Mouse (Mus musculus) stomach, embryonic 16.5 days (tissue): ENCODE data around the gene Plekhh3. TPM values are rescaled to one million over a fixed set of nuclear protein-coding genes. Genes with fewer than 3 reads are reported as not detected.
"Not testable (repeated sequence)": the region's sequence is repeated elsewhere in the genome, so short reads cannot be mapped to it uniquely, and the experiment has no call there.

Experiments
- ATAC-seq: fragments of 200-750 bp; cut with Nextera tagmentation; 2 replicates; pipeline ENCODE4 v1.8.0; 2017; ENCODE audit warnings: moderate number of reproducible peaks, moderate TSS enrichment; ENCODE audit not compliant: insufficient read depth, low FRiP score
- H3K27ac ChIP-seq: fragments of 300-500 bp; sonication (generic); 2 replicates; pipeline ENCODE4 v1.5.1; 2014; ENCODE audit warnings: low read length
- H3K27me3 ChIP-seq: fragments of 300-500 bp; sonication (generic); 2 replicates; pipeline ENCODE4 v1.6.1; 2014; ENCODE audit warnings: low read length, control low read depth, mixed read lengths; ENCODE audit not compliant: control insufficient read depth, insufficient read depth
- H3K36me3 ChIP-seq: fragments of 300-500 bp; sonication (generic); 2 replicates; pipeline ENCODE4 v1.6.1; 2014; ENCODE audit warnings: low read length; ENCODE audit not compliant: control insufficient read depth, insufficient read depth
- H3K4me1 ChIP-seq: fragments of 300-500 bp; sonication (generic); 2 replicates; pipeline ENCODE4 v1.6.1; 2014; ENCODE audit warnings: low read length, control low read depth, mixed read lengths; ENCODE audit not compliant: control insufficient read depth, insufficient read depth
- H3K4me2 ChIP-seq: fragments of 300-500 bp; sonication (generic); 2 replicates; pipeline ENCODE4 v1.6.1; 2014; ENCODE audit warnings: low read depth, low read length, mixed read lengths
- H3K4me3 ChIP-seq: fragments of 300-500 bp; sonication (generic); replicated peaks from 2 replicates; pipeline ENCODE4 v1.5.1; 2014; ENCODE audit warnings: mild to moderate bottlenecking, low read length
- H3K9ac ChIP-seq: fragments of 300-500 bp; sonication (generic); 2 replicates; pipeline ENCODE4 v1.6.1; 2014; ENCODE audit warnings: low read length
- H3K9me3 ChIP-seq: fragments of 300-500 bp; sonication (generic); replicated peaks from 2 replicates; pipeline ENCODE4 v1.6.1; 2016; ENCODE audit warnings: low read length, control low read depth; ENCODE audit not compliant: control insufficient read depth
- WGBS: fragments of 180-500 bp; shearing (Covaris S2); extraction: QIAGEN DNeasy Blood & Tissue Kit; methylation state at CpG from one replicate; pipeline ENCODE4 v1.1.7; 2014; 5-methylcytosine and 5-hydroxymethylcytosine counted together
- microRNA-seq: library from miRNA; unstranded; fragments of <30 nt; microRNA quantifications from one replicate; pipeline ENCODE4, GENCODE M21; 2016
- polyA plus RNA-seq: library from polyadenylated mRNA; unstranded; fragments of >200 nt; fragmentation: Nextera tagmentation; extraction: Ambion mirVana; gene quantifications from 2 replicates; pipeline ENCODE4 v1.2.1, GENCODE M21; 2015

Gene Plekhh3
- polyA plus RNA-seq, 1 experiment from 2014 or later, result 18.7 TPM

DNA sequence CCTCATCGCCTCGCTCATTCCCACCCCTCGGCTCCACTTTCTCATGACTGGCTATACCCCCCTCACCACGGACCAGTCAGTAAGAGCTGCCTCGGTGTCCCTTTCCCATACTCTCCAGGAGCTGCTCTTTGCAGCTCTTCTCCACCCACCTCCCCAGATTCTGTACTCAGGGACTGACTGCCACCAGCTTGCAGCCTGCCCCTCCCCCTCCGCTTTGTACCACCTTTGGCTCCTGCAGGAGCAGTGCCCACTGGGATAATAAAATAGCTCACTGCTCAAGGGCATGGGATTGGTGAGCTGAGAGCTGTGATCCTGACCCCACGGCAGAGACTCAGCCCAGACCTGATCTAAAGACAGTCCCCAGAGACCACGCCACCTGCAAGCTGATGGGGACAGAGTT is 46.7 kb downstream of the Plekhh3 start:
- H3K9me3 ChIP-seq, H3K4me1 ChIP-seq, H3K27me3 ChIP-seq, H3K4me3 ChIP-seq, ATAC-seq, H3K4me2 ChIP-seq, H3K9ac ChIP-seq, H3K27ac ChIP-seq: not testable (repeated sequence)
- peaks cover 13% of the 10 kb centered on the region for H3K36me3 ChIP-seq
- WGBS, result 90% methylated on average over 8 of the region's 8 CpGs

DNA sequence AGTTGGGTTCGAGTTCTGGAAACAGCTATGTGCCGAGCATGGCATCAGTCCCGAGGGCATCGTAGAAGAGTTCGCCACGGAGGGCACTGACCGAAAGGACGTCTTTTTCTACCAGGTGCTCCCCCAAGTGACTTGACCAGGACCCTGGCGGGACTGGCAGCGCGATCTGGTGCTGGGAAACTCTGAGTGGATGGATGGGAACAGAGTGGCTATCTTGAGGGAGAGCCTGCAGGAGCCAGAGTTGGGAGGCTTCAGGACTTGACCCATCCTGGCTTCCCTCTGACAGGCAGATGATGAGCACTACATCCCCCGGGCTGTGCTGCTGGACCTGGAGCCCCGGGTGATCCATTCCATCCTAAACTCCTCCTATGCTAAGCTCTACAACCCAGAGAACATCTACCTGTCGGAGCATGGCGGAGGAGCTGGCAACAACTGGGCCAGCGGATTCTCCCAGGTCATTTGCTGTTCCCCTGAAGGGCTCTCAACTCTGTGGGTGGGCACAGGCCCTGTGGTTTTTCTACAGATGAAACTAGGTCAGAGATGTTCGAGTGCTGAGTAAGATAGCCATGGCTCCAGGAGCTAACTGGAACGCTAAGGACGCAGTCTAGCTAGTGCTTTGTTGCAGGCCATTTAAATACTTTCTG is 50.5 kb downstream of the Plekhh3 start:
- Histone ChIP-seq H3K27ac (peak overlapping the region; percentile 92), H3K27me3 (no peaks in the 10 kb centered on the region), H3K36me3 (0 out of 2 replicates have a peak, but pooled peaks cover under 1% of the 10 kb centered on the region), H3K4me3 (peak overlapping the region; percentile 93), H3K9ac (peak overlapping the region; percentile 86), H3K9me3 (no peaks in the 10 kb centered on the region), H3K4me1 (peaks cover 18% of the 10 kb centered on the region), H3K4me2 (peak overlapping the region; percentile 96)
- 17% methylated on average over 19 of the region's 19 CpGs for WGBS
- no peak for ATAC-seq

DNA sequence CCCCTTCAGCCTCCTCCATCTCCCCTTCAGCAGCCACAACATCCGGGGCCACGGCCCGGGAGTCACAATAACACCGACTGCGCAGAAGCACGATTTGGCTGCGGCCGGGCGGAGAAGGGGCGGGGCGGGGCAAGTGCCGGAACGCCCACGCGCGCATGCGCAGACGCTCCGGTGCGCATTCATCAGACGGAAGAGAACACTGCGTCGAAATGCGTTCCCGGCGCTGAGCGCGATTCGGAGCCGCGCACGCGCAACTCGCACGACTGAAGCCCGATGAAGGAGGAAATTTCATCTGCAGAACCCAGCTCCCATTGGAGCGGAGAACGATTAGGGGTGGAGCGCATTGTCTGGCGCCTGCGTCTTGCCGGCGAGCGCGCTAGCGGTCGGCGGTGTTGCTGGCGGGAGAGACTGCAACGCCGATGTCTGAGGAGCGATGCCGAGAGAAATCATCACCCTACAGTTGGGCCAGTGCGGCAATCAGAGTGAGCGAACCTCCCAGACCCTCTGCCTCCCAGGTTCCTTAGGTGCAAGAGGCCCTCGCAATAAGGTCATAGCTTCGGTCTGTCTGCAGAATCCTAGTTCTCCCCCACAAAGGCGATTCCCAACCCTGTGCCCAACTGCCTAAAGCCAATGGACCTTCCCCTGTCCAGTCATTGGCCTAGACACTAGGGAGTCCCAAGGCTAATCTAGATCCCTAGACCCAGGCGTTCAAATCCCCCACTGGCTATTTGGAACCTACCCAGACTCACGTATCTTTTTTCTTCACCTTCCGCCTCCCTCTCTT is 51.2 kb downstream of the Plekhh3 start, which contains the start of the genes Retreg3 and Tubg1:
Gene Retreg3, minus strand, starts transcription at position 133 of the 784 bp plus-strand sequence.
Gene Tubg1, plus strand, starts transcription at position 178 of the 784 bp plus-strand sequence.
- H3K36me3 ChIP-seq, result no peaks in the 10 kb centered on the region
- H3K4me2 ChIP-seq, result peak within 1 kb of the TSS; percentile 96
- WGBS, result under 1% methylated on average over 61 of the region's 61 CpGs
- H3K27ac ChIP-seq, result peak within 1 kb of the TSS; percentile 92
- H3K4me3 ChIP-seq, result peak within 1 kb of the TSS; percentile 93
- peak within 1 kb of the TSS; percentile 93 for H3K9ac ChIP-seq
- peak; percentile 97 for ATAC-seq
- peaks cover 18% of the 10 kb centered on the region for H3K4me1 ChIP-seq
- H3K9me3 ChIP-seq, result no peaks in the 10 kb centered on the region
- no peaks in the 10 kb centered on the region for H3K27me3 ChIP-seq

DNA sequence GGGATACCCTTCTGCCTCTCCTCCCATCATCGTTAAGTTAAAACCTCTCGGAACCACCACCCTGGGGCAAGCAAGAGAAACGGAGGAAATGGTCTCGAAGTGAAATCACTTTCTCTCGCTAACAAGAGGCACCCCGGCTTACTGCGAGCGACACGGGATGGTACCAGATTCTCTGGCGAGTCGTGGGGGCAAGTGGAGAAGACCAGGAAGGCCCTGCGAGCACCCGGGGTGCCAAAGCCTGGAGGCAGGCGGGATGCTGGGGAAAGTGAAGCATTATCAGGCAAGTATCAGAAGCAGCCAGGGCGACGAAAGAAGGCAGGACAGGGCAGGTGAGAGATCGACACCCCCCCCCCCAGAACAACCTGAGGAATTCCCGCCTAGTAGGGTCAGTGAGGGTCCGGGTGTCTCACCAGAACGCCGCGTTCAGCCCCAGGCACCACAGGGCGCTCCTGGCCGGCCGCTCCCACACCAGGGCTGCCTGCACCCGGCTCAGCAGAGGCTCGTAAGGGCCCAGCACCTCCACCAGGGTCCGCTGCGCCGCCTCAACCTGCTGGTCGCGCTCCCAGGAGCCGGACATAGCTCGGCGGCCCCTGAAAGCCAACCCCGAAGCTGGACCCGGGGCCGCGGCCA is 51.9 kb downstream of the Plekhh3 start:
- Histone ChIP-seq H3K4me1 (peaks cover 18% of the 10 kb centered on the region), H3K9me3 (no peaks in the 10 kb centered on the region), H3K36me3 (no peaks in the 10 kb centered on the region), H3K4me3 (peak overlapping the region; percentile 93), H3K9ac (peak overlapping the region; percentile 93), H3K27ac (peak overlapping the region; percentile 85), H3K4me2 (peak overlapping the region; percentile 74), H3K27me3 (no peaks in the 10 kb centered on the region)
- WGBS, result under 1% methylated on average over 37 of the region's 39 CpGs
- peak; percentile 74 for ATAC-seq

DNA sequence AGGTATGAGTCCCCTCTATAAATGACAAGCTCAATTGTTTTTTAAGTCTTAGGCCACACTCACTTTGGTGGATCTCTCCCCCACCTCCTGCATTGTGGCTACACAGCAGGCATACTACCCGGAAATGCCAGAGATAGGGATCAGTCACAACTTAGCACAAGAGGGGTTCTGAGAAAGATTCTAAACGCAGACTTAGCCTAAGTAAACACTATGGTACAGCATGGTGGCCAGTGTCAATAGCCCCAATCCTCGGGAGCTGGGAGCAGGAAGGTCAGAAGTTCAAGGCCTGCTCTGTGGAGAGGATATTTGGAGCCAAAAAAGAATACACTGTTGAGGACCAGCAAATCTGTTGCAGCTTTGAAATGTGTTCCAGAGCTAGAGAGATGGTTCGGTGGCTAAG is 53.0 kb downstream of the Plekhh3 start:
- no peaks in the 10 kb centered on the region for H3K27me3 ChIP-seq
- WGBS, result 23% methylated on average over 4 of the region's 4 CpGs
- no peak for ATAC-seq
- H3K9me3 ChIP-seq, result no peaks in the 10 kb centered on the region
- peaks cover 18% of the 10 kb centered on the region for H3K4me1 ChIP-seq
- no peaks in the 10 kb centered on the region for H3K36me3 ChIP-seq
- peak overlapping the region; percentile 93 for H3K4me3 ChIP-seq
- H3K27ac ChIP-seq, result no peak overlapping the region
- H3K9ac ChIP-seq, result peak overlapping the region; percentile 93
- peak overlapping the region; percentile 74 for H3K4me2 ChIP-seq

DNA sequence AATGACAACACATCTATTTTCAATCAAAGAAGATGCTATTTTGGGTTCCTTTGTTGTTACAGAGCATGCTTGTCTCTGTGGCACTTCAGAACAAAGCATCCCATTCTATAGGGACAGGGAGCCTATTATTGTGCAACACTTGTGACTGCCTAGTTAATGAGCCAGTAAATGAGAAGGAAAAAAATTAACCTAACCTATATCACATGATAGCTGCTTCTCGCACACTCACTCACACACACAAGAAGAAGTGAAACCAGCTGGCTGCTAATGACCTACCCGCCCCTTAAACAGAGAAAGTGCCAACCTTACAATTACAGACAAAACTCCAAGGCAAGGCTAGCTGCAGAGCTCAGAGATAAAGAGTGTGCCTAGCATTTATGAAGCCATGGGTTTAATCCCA is 55.6 kb downstream of the Plekhh3 start:
- no peaks in the 10 kb centered on the region for H3K9me3 ChIP-seq
- no peak overlapping the region for H3K9ac ChIP-seq
- H3K4me2 ChIP-seq, result no peak overlapping the region
- no peaks in the 10 kb centered on the region for H3K27me3 ChIP-seq
- no peaks in the 10 kb centered on the region for H3K36me3 ChIP-seq
- no peak for ATAC-seq
- peaks cover 14% of the 10 kb centered on the region for H3K4me1 ChIP-seq
- no peak overlapping the region for H3K4me3 ChIP-seq
- 64% methylated on average over 2 of the region's 2 CpGs for WGBS
- H3K27ac ChIP-seq, result peak overlapping the region; percentile 10

Small RNAs within 50 kb of the gene (microRNA-seq; reads per million reads assigned to microRNA genes)
- not detected for gene Gm27626

Other genes with a start within 250 kb of the Plekhh3 start
- 47.2 and 56.1 TPM in 2 replicates for gene Stat3, start 231.8 kb downstream of the Plekhh3 start, polyA plus RNA-seq
- 381 and 403 TPM in 2 replicates for gene Cavin1, start 200.5 kb downstream of the Plekhh3 start, polyA plus RNA-seq
- 47.8 and 50.5 TPM in 2 replicates for gene Atp6v0a1, start 161.9 kb downstream of the Plekhh3 start, polyA plus RNA-seq
- 17.0 and 17.2 TPM in 2 replicates for gene Naglu, start 101.3 kb downstream of the Plekhh3 start, polyA plus RNA-seq
- gene Hsd17b1, start 92.9 kb downstream of the Plekhh3 start, polyA plus RNA-seq, result 0.30 TPM in 1 of 2 replicates, not detected in the other
- 38.9 and 41.8 TPM in 2 replicates for gene Coasy, start 88.8 kb downstream of the Plekhh3 start, polyA plus RNA-seq
- 57.4 and 60.5 TPM in 2 replicates for gene Mlx, start 84.1 kb downstream of the Plekhh3 start, polyA plus RNA-seq
- 21.4 and 23.4 TPM in 2 replicates for gene Psmc3ip, start 75.9 kb downstream of the Plekhh3 start, polyA plus RNA-seq
- gene Retreg3, start 51.5 kb downstream of the Plekhh3 start, polyA plus RNA-seq, result 18.7 and 20.1 TPM in 2 replicates
- gene Tubg1, start 51.4 kb downstream of the Plekhh3 start, polyA plus RNA-seq, result 63.0 and 63.5 TPM in 2 replicates
- gene Tubg2, start 15.4 kb downstream of the Plekhh3 start, polyA plus RNA-seq, result 3.9 and 4.6 TPM in 2 replicates
- gene Cntnap1, start 828 bp downstream of the Plekhh3 start, polyA plus RNA-seq, result 2.3 and 2.6 TPM in 2 replicates
- 0.26 and 0.43 TPM in 2 replicates for gene Ccr10, start 4.1 kb upstream of the Plekhh3 start, polyA plus RNA-seq
- 18.5 and 21.8 TPM in 2 replicates for gene Ezh1, start 55.1 kb upstream of the Plekhh3 start, polyA plus RNA-seq
- gene Ramp2, start 74.7 kb upstream of the Plekhh3 start, polyA plus RNA-seq, result 95.8 and 106 TPM in 2 replicates
- 133 and 141 TPM in 2 replicates for gene Vps25, start 82.4 kb upstream of the Plekhh3 start, polyA plus RNA-seq
- gene Wnk4, start 89.2 kb upstream of the Plekhh3 start, polyA plus RNA-seq, result 23.5 and 28.0 TPM in 2 replicates
- gene Cntd1, start 107.7 kb upstream of the Plekhh3 start, polyA plus RNA-seq, result 0.70 and 1.2 TPM in 2 replicates
- 194 and 197 TPM in 2 replicates for gene Coa3, start 107.8 kb upstream of the Plekhh3 start, polyA plus RNA-seq
- 143 and 147 TPM in 2 replicates for gene Becn1, start 130.9 kb upstream of the Plekhh3 start, polyA plus RNA-seq
- gene Psme3, start 144.9 kb upstream of the Plekhh3 start, polyA plus RNA-seq, result 98.2 and 107 TPM in 2 replicates
- gene Aoc2, start 153.7 kb upstream of the Plekhh3 start, polyA plus RNA-seq, result 0.97 and 1.4 TPM in 2 replicates
- 3.5 TPM in 2 replicates for gene Aoc3, start 159.3 kb upstream of the Plekhh3 start, polyA plus RNA-seq
- 0.09 and 0.15 TPM in 2 replicates for gene G6pc, start 196.2 kb upstream of the Plekhh3 start, polyA plus RNA-seq
- 57.6 and 58.0 TPM in 2 replicates for gene Aarsd1, start 246.3 kb upstream of the Plekhh3 start, polyA plus RNA-seq